Mouse (Mus musculus) MEL (cell line): ENCODE results near the gene G430095P16Rik.

ENCODE experiments used
- EP300 ChIP-seq, 2 experiments: IDR thresholded peaks; 2 replicates each; pipeline ENCODE4 v1.6.1; 2011; ENCODE audit warnings: improper control_type of control experiment in 2 of 2, low read length in 2 of 2, low read depth in 1 of 2, mild to moderate bottlenecking in 1 of 2
- HCFC1 ChIP-seq: IDR thresholded peaks from 2 replicates; pipeline ENCODE4 v1.6.1; 2012; ENCODE audit warnings: low read depth, mild to moderate bottlenecking, inconsistent platforms, low read length, improper control_type of control experiment, moderate library complexity
- KAT2A ChIP-seq: conservative IDR thresholded peaks from 2 replicates; pipeline ENCODE4 v1.6.1; 2012; ENCODE audit warnings: low read depth, low read length, improper control_type of control experiment, inconsistent platforms
- TCF12 ChIP-seq: IDR thresholded peaks from 2 replicates; pipeline ENCODE4 v1.6.1; 2014; ENCODE audit warnings: low read depth, mild to moderate bottlenecking, inconsistent platforms, low read length, improper control_type of control experiment, moderate library complexity
- USF1 ChIP-seq: IDR thresholded peaks from 2 replicates; pipeline ENCODE4 v1.6.1; 2014; ENCODE audit warnings: low read depth, mild to moderate bottlenecking, inconsistent platforms, low read length, improper control_type of control experiment, moderate library complexity
- ZKSCAN1 ChIP-seq: IDR thresholded peaks from 2 replicates; pipeline ENCODE4 v1.6.1; 2012; ENCODE audit warnings: low read depth, mild to moderate bottlenecking, inconsistent platforms, low read length, improper control_type of control experiment, moderate library complexity

- no peak for TF ChIP-seq USF1
- TF ChIP-seq TCF12, result no peak
- no peak for TF ChIP-seq ZKSCAN1
- TF ChIP-seq HCFC1, result no peak
- no peak for TF ChIP-seq EP300 (IDR thresholded peaks at IDR 0.05; ENCODE audit: low read depth in 1 of 2, low read length in 2 of 2)
- no peak for TF ChIP-seq KAT2A
Measured at GRCm38 (mm10) chr8:84682257-84682656, 40.5 kb upstream of the G430095P16Rik start.
